ENCODE assay signal across 9 mouse cellular contexts in the genomic region with DNA sequence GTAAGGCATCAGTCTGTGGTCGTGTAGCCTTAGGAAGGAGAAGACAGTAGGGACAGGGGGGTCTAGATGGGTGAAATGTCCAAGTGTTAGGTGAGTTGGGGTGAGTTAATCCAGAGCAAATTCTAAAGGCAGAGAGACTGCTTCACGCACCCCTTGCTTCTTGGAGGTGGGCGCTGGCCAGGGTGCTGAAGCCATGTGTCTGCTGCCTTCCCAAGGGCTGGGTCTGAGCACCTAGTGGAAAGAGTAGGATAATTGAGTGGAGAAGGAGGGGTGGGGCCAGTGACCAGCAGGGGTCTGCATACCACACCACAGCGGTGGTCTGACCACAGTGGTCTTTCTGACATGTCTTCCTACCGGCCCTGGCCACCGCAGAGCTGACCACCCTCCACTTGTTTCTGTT. TPM values are rescaled to one million over a fixed set of nuclear protein-coding genes. Genes with fewer than 3 reads are reported as not detected.
A peak's percentile ranks its signal among the peaks of the same experiment; 100 is the strongest.
DNase-seq lines count a peak whose midpoint lies in the region; ATAC-seq and TF ChIP-seq lines count a peak whose summit lies in the region.
"Had no signal": no experiment of that assay in that cellular context is flagged by ENCODE, and none has a peak within 500 bp of the region (broad histone marks: within the 10 kb centered on the region; RNA-seq: fewer than 3 reads in every experiment).

No protein-coding gene starts in this region.

- peaks cover 12% of the 10 kb centered on the region; the same call in 1 of the 2 replicates for H3K4me1 ChIP-seq in heart, postnatal 0 days (ENCODE audit: control insufficient read depth, insufficient read depth)
- peaks cover 31% of the 10 kb centered on the region for H3K4me1 ChIP-seq in heart, embryonic 10.5 days
- H3K4me1 ChIP-seq in thymus, adult 2 months (replicated peaks; ENCODE audit: control insufficient read depth, insufficient read depth, low read length), result no peaks in the 10 kb centered on the region; the same call in 1 of the 2 replicates

- WGBS in heart, postnatal 0 days, result 2% methylated on average over 6 of the region's 6 CpGs
- 6% methylated on average over 6 of the region's 6 CpGs for WGBS in heart, embryonic 10.5 days
- 7% methylated on average over 6 of the region's 6 CpGs for whole genome bisulfite sequencing in thymus, adult 2 months

- no peak for TF ChIP-seq CTCF in heart, postnatal 0 days (IDR thresholded peaks at IDR 0.05; ENCODE audit: low read depth)
- no peak for TF ChIP-seq CTCF in thymus, adult 2 months (IDR thresholded peaks at IDR 0.05; ENCODE audit: borderline replicate concordance, control insufficient read depth, extremely low read depth, insufficient read depth, low read length, poor library complexity)

- peak; percentile 52 for DNase-seq in heart, postnatal 0 days (ENCODE audit: low spot score)
- no peak for DNase-seq in heart, embryonic 10.5 days (ENCODE audit: low spot score)
- peak; percentile 16 for DNase-seq in thymus, postnatal 0 days (ENCODE audit: low spot score)
- no peak for DNase-seq in thymus, adult 2 months
- DNase-seq in testis, postnatal 14 days (ENCODE audit: low spot score), result peak; percentile 38
- DNase-seq in spleen, adult 18-20 months, result no peak
- no peak for DNase-seq in urinary bladder, adult 2 months (ENCODE audit: low spot score)

- TF ChIP-seq POLR2A in thymus, adult 2 months (IDR thresholded peaks at IDR 0.05; ENCODE audit: control insufficient read depth, extremely low read depth, insufficient read depth, low read length, poor library complexity), result no peak

- no peaks in the 10 kb centered on the region for H3K9me3 ChIP-seq in heart, postnatal 0 days (replicated peaks; ENCODE audit: control insufficient read depth, low read length)
- no peaks in the 10 kb centered on the region for H3K9me3 ChIP-seq in heart, embryonic 10.5 days
- H3K9me3 ChIP-seq: neural tube, embryonic 12.5 days had no signal

- H3K4me2 ChIP-seq in heart, postnatal 0 days (ENCODE audit: low read depth, low read length), result no peak overlapping the region
- H3K4me2 ChIP-seq: neural tube, embryonic 12.5 days had no signal

- no peaks in the 10 kb centered on the region for H3K36me3 ChIP-seq in heart, postnatal 0 days (replicated peaks; ENCODE audit: control insufficient read depth, insufficient read depth, low read length)
- no peaks in the 10 kb centered on the region for H3K36me3 ChIP-seq in heart, embryonic 10.5 days
- H3K36me3 ChIP-seq in thymus, adult 2 months (ENCODE audit: control insufficient read depth, insufficient read depth, low read length), result no peaks in the 10 kb centered on the region
- H3K36me3 ChIP-seq: neural tube, embryonic 12.5 days had no signal

- H3K27me3 ChIP-seq in heart, postnatal 0 days (ENCODE audit: control insufficient read depth, insufficient read depth, low read length), result peaks cover 72% of the 10 kb centered on the region
- H3K27me3 ChIP-seq in heart, embryonic 10.5 days (ENCODE audit: insufficient read depth, poor library complexity, severe bottlenecking), result peaks cover 64% of the 10 kb centered on the region
- peaks cover 6% of the 10 kb centered on the region; the same call in 1 of the 2 replicates for H3K27me3 ChIP-seq in thymus, adult 2 months (ENCODE audit: control insufficient read depth, insufficient read depth, low read length)

- no peak for ATAC-seq in heart, postnatal 0 days (ENCODE audit: insufficient read depth, low read depth)
- peak; percentile 36 for ATAC-seq in granulocyte monocyte progenitor cell, adult 5-6 weeks (replicated peaks; ENCODE audit: poor library complexity, severe bottlenecking)

- no peak overlapping the region for H3K4me3 ChIP-seq in heart, postnatal 0 days (ENCODE audit: low read depth, low read length)
- H3K4me3 ChIP-seq in heart, embryonic 10.5 days, result no peak overlapping the region
- H3K4me3 ChIP-seq in thymus, adult 2 months (ENCODE audit: control insufficient read depth, insufficient read depth, low read length), result no peak overlapping the region
- H3K4me3 ChIP-seq: neural tube, embryonic 12.5 days had no signal

- H3K9ac ChIP-seq in heart, postnatal 0 days (replicated peaks; ENCODE audit: low read depth, low read length), result no peak overlapping the region
- H3K9ac ChIP-seq: neural tube, embryonic 12.5 days had no signal

- no peak overlapping the region for H3K27ac ChIP-seq in heart, postnatal 0 days (ENCODE audit: low read depth)
- H3K27ac ChIP-seq in heart, embryonic 10.5 days, result no peak overlapping the region
- no peak overlapping the region for H3K27ac ChIP-seq in thymus, adult 2 months (ENCODE audit: control insufficient read depth, insufficient read depth, low read length)
- H3K27ac ChIP-seq: neural tube, embryonic 12.5 days had no signal

- no peak for TF ChIP-seq EP300 in heart, postnatal 0 days (IDR thresholded peaks at IDR 0.05; ENCODE audit: low read depth)

RNA-seq across cellular contexts. Expression of a gene that starts 4.7 kb away (rescaled TPM):
- total RNA-seq in heart, postnatal 0 days (2014; rRNA removed; ENCODE audit: low replicate concordance), result 26.0 and 53.0 TPM in 2 replicates
- polyA plus RNA-seq in heart, postnatal 0 days (2015; fragmentation: Nextera tagmentation; extraction: Ambion mirVana), result 1.9 and 2.8 TPM in 2 replicates
- 1.0 and 2.1 TPM in 2 replicates for polyA plus RNA-seq in heart, embryonic 10.5 days (2016; fragmentation: Nextera tagmentation; extraction: Ambion mirVana)
- polyA plus RNA-seq in thymus, postnatal 0 days (2015; fragmentation: Nextera tagmentation; extraction: Ambion mirVana), result 0.87 and 0.92 TPM in 2 replicates
- polyA plus RNA-seq in thymus, adult 2 months (2012; rRNA removed), result 6.3 and 6.6 TPM in 2 replicates
- not detected in 2 replicates for total RNA-seq in granulocyte monocyte progenitor cell, adult 5-6 weeks (2014; fragmentation: Nextera tagmentation)
- total RNA-seq in granulocyte monocyte progenitor cell, adult 5-6 weeks (2017), result not detected in 2 replicates
- polyA plus RNA-seq in urinary bladder, adult 2 months (2012; rRNA removed), result 8.3 and 9.0 TPM in 2 replicates

RNA-seq across cellular contexts. Expression of a gene that starts 34.8 kb away (rescaled TPM):
- total RNA-seq in heart, postnatal 0 days (2014; rRNA removed; ENCODE audit: low replicate concordance), result 0.04 and 3.6 TPM in 2 replicates
- 0.08 and 0.11 TPM in 2 replicates for polyA plus RNA-seq in heart, postnatal 0 days (2015; fragmentation: Nextera tagmentation; extraction: Ambion mirVana)
- 1.5 and 1.7 TPM in 2 replicates for polyA plus RNA-seq in heart, embryonic 10.5 days (2016; fragmentation: Nextera tagmentation; extraction: Ambion mirVana)
- 0.82 and 0.85 TPM in 2 replicates for polyA plus RNA-seq in thymus, postnatal 0 days (2015; fragmentation: Nextera tagmentation; extraction: Ambion mirVana)
- 9.1 and 14.7 TPM in 2 replicates for polyA plus RNA-seq in thymus, adult 2 months (2012; rRNA removed)
- not detected in 2 replicates for total RNA-seq in granulocyte monocyte progenitor cell, adult 5-6 weeks (2014; fragmentation: Nextera tagmentation)
- not detected in 2 replicates for total RNA-seq in granulocyte monocyte progenitor cell, adult 5-6 weeks (2017)
- polyA plus RNA-seq in urinary bladder, adult 2 months (2012; rRNA removed), result 0.74 and 1.2 TPM in 2 replicates

Comparison
In these comparisons a context has a peak if more than half of its experiments do, and no peak if none do; other contexts are left out.
1. DNase-seq: peak in heart, postnatal 0 days (single experiment), thymus, postnatal 0 days (single experiment) and testis, postnatal 14 days (single experiment); none in heart, embryonic 10.5 days (single experiment), thymus, adult 2 months (single experiment), spleen, adult 18-20 months (0 of 2) and urinary bladder, adult 2 months (single experiment).